Mouse (Mus musculus) thymus, adult 2 months (tissue): ENCODE measurements around the gene A630076J17Rik. TPM values are rescaled to one million over a fixed set of nuclear protein-coding genes. Genes with fewer than 3 reads are reported as not detected.

Experiments
- DNase-seq: peaks from one replicate; pipeline ENCODE4 v3.0.0; 2021
- H3K27ac ChIP-seq: fragments of 200-500 bp; 2 replicates; pipeline ENCODE4 v1.5.1; 2012; ENCODE audit warnings: low read length, control low read depth; ENCODE audit not compliant: control insufficient read depth, insufficient read depth
- H3K27me3 ChIP-seq: fragments of 200-500 bp; 2 replicates; pipeline ENCODE4 v1.6.1; 2012; ENCODE audit warnings: mild to moderate bottlenecking, low read length, moderate library complexity, mixed read lengths; ENCODE audit not compliant: control insufficient read depth, insufficient read depth
- H3K36me3 ChIP-seq: fragments of 200-500 bp; 2 replicates; pipeline ENCODE4 v1.6.1; 2012; ENCODE audit warnings: mild to moderate bottlenecking, low read length, moderate library complexity; ENCODE audit not compliant: control insufficient read depth, insufficient read depth
- H3K4me1 ChIP-seq: fragments of 200-500 bp; replicated peaks from 2 replicates; pipeline ENCODE4 v1.6.1; 2012; ENCODE audit warnings: low read length; ENCODE audit not compliant: control insufficient read depth, insufficient read depth
- H3K4me3 ChIP-seq: fragments of 200-500 bp; 2 replicates; pipeline ENCODE4 v1.5.1; 2012; ENCODE audit warnings: mild to moderate bottlenecking, low read length, control low read depth, moderate library complexity; ENCODE audit not compliant: control insufficient read depth, insufficient read depth
- CTCF ChIP-seq: fragments of 200-500 bp; IDR thresholded peaks from 2 replicates; pipeline ENCODE4 v1.5.1; 2012; ENCODE audit warnings: mild to moderate bottlenecking, control low read depth, low read length, moderate library complexity, borderline replicate concordance; ENCODE audit not compliant: control insufficient read depth, poor library complexity, insufficient read depth; ENCODE audit errors: extremely low read depth
- POLR2A ChIP-seq: fragments of 200-500 bp; IDR thresholded peaks from 2 replicates; pipeline ENCODE4 v1.6.1; 2012; ENCODE audit warnings: mild to moderate bottlenecking, low read length, control low read depth, moderate library complexity; ENCODE audit not compliant: control insufficient read depth, poor library complexity, insufficient read depth; ENCODE audit errors: extremely low read depth
- WGBS: fragments of 180-500 bp; shearing (Covaris S2); methylation state at CpG from one replicate; pipeline ENCODE4 v1.1.7; 2018; 5-methylcytosine and 5-hydroxymethylcytosine counted together
- polyA plus RNA-seq: library from polyadenylated mRNA; depleted of rRNA; stranded (reverse); fragments of >200 nt; gene quantifications from 2 replicates; pipeline ENCODE4 v1.2.3, GENCODE M21; 2012

A630076J17Rik gene
- polyA plus RNA-seq, 1 experiment, result 0.53 TPM

DNA sequence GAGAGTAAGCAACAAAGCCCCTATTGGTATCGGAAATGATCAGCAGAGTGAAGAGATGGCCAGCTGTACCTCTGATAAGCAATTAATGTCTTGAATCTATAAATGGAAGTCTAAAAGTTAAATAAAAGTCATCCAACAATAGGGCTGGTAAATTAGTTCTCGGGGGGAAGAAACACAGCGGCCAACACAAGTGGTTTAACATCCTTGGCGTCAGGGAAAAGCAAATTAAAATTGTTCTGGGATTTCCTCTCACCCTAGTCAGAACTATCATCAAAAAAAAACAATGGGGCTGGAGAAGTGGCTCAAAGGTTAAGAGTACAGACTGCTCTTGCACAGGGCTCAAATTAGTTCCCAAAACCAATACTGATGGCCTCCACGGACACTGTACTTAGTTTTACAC, 4.6 kb upstream of the A630076J17Rik start:
- Histone ChIP-seq H3K36me3 (no peaks in the 10 kb centered on the region), H3K4me1 (peaks cover 6% of the 10 kb centered on the region; the same call in 1 of the 2 replicates), H3K4me3 (no peak overlapping the region), H3K27ac (no peak overlapping the region), H3K27me3 (no peaks in the 10 kb centered on the region)
- TF ChIP-seq CTCF, result no peak
- no peak for TF ChIP-seq POLR2A
- 98% methylated on average over 5 of the region's 5 CpGs for whole genome bisulfite sequencing
- no peak for DNase-seq

DNA sequence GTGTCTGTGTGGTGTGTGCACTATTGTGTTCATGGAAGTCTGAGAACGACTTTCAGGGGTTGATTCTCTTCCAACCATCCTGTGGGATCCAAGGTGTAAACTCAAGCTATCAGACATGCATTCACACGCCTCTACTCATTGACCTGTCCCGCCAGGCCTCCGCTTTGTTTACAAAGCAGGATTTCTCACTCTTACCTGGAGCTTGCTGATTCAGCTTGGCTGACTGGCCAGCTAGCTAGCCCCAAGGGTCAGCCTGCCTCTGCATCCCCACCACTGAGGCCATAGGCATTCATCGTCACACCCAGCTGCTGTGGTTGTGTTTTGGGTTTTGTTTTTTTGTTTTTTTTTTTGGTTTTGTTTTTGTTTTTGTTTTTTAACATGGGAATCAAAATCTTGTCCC, 1.2 kb upstream of the A630076J17Rik start:
- WGBS, result 91% methylated on average over 5 of the region's 5 CpGs
- no peak for TF ChIP-seq CTCF
- TF ChIP-seq POLR2A, result no peak
- H3K4me3 ChIP-seq, result no peak overlapping the region

DNA sequence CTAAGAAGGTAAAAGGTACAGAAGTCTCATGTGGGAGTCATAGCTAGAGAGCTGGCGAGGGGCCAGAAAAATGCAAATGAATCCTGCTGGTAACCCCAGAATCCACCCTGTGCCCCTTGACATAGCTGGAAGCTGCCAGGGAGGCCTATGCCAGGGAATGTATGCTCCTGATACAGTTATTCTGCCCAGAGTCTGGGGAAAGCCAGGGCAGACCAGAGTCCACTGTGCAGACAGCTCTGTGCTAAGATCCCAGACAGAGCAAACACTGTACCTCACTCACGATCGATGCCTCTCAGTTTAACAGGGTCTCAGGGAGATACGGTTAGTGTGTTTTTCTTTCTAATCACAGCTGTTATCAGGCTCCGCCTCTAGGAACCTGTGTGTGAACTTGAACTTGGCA, 592 bp upstream of the A630076J17Rik start:
- no peaks in the 10 kb centered on the region for H3K27me3 ChIP-seq
- TF ChIP-seq CTCF, result no peak
- no peak for TF ChIP-seq POLR2A
- no peaks in the 10 kb centered on the region for H3K36me3 ChIP-seq
- H3K4me1 ChIP-seq, result peaks cover 8% of the 10 kb centered on the region
- no peak overlapping the region for H3K27ac ChIP-seq
- H3K4me3 ChIP-seq, result no peak overlapping the region
- 78% methylated on average over 5 of the region's 5 CpGs for WGBS
- DNase-seq, result no peak

More for the DNA sequence above, 1.2 kb upstream of the A630076J17Rik start:
- Histone ChIP-seq H3K36me3 (no peaks in the 10 kb centered on the region), H3K4me1 (peaks cover 8% of the 10 kb centered on the region), H3K27me3 (no peaks in the 10 kb centered on the region), H3K27ac (no peak overlapping the region)
- DNase-seq, result no peak

DNA sequence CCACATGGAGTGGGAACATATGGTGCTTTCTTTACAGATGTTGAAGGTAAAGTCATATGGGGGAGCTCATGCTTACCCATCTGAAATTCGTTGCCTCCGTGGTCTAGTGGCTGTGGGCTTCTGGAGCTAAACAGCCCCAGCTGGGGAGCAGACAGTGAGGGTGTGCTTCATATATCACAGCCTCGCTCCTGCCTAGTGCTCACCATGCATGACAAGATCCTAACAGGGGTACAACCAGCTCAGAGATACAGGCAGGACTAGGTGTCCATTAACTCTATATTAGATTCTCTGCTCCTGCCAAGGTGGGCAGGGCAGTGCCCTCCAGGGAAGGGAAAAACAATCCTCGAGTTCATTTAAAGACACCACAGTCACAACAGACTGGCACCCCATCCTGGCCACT, 788 bp downstream of the A630076J17Rik start:
- H3K4me1 ChIP-seq, result peaks cover 8% of the 10 kb centered on the region
- H3K36me3 ChIP-seq, result no peaks in the 10 kb centered on the region
- no peak for DNase-seq
- no peaks in the 10 kb centered on the region for H3K27me3 ChIP-seq
- 27% methylated on average over 4 of the region's 4 CpGs for WGBS
- H3K4me3 ChIP-seq, result no peak overlapping the region
- H3K27ac ChIP-seq, result no peak overlapping the region
- TF ChIP-seq POLR2A (no peak), CTCF (no peak)

- Histone ChIP-seq H3K36me3 (no peaks in the 10 kb centered on the region), H3K4me1 (peaks cover 8% of the 10 kb centered on the region), H3K27me3 (no peaks in the 10 kb centered on the region), H3K4me3 (0 out of 2 replicates have a peak overlapping the region, but pooled peaks have one; percentile 12), H3K27ac (no peak overlapping the region)
- 2% methylated on average over 11 of the region's 11 CpGs for WGBS
- peak; percentile 77 for DNase-seq
- no peak for TF ChIP-seq CTCF
- TF ChIP-seq POLR2A, result no peak
These were observed 3.0 kb downstream of the A630076J17Rik start for GRCm38 (mm10) chr3:107233351-107233813.

DNA sequence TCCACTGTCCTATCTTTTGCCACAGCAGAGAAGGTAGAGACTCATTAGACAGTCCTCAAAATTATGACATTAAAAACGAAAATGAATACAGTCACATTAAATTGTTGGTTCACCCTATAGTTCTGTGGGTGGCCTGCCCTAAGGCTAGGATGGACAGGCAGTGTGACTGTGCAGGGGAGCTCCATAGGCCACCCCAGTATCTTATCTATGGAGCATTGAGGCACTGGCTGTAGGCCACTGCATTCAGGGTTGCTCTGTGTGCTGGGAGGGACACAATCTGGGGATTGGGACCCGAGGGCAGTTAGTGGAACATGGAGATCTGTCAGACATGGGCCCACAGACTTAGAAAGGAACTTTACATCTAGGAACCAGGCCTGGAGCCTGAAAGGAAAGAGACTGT, 3.5 kb downstream of the A630076J17Rik start:
- Histone ChIP-seq H3K36me3 (no peaks in the 10 kb centered on the region), H3K27me3 (no peaks in the 10 kb centered on the region), H3K27ac (no peak overlapping the region), H3K4me3 (no peak overlapping the region), H3K4me1 (peaks cover 8% of the 10 kb centered on the region)
- TF ChIP-seq POLR2A, result no peak
- no peak for TF ChIP-seq CTCF
- 35% methylated on average over 2 of the region's 2 CpGs for WGBS
- no peak for DNase-seq

GRCm38 (mm10) chr3:107238051-107238450, 7.6 kb downstream of the A630076J17Rik start:
- 90% methylated on average over 2 of the region's 2 CpGs for WGBS
- Histone ChIP-seq H3K4me1 (peaks cover 6% of the 10 kb centered on the region), H3K27ac (no peak overlapping the region), H3K27me3 (no peaks in the 10 kb centered on the region), H3K36me3 (no peaks in the 10 kb centered on the region), H3K4me3 (no peak overlapping the region)
- TF ChIP-seq CTCF (no peak), POLR2A (no peak)
- DNase-seq, result no peak
